Mouse (Mus musculus): ENCODE results near the gene Crip2. TPM values are rescaled to one million over a fixed set of nuclear protein-coding genes. Genes with fewer than 3 reads are reported as not detected.

Gene Crip2
- total RNA-seq (2021): 1,000 to 10,000 TPM; 1,189 to 1,285 TPM

DNA sequence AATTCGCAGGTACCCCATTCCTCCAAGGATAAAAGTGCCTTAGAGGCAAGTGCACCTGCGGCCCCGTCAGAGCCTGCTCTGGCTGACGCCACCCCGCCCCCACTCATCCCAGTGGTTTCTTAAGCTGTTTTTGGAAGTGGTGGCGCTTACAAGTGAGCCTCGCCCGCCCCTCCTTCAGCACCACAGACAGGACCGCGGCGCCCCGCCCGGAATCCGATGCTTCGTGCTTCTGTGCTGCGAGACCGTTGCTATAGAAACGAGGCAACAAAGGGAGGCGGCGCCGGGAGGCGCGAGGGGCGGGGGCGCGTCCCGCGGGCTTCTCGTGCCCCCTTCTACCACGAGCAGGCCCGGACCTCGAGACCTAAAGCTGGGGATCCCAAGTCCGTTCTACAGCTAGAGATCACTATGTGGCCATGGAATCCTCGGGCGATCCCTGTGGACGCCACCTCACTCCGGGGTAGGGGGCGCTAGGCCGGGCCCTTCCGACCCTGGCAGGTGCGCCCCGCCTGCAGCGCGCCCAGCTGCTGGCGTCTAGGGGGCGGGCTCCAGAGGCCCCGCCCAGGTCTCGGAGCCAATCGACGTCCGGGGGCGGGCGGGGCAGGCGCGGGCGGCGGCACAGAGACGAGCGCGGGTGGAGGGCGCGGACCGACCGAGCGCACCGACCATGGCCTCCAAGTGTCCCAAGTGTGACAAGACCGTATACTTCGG, at the start of gene Crip2:
TSS of gene Crip2 (plus strand) at position 329 of the 708 bp plus-strand sequence.
- peak; percentile 94 for DNase-seq

DNA sequence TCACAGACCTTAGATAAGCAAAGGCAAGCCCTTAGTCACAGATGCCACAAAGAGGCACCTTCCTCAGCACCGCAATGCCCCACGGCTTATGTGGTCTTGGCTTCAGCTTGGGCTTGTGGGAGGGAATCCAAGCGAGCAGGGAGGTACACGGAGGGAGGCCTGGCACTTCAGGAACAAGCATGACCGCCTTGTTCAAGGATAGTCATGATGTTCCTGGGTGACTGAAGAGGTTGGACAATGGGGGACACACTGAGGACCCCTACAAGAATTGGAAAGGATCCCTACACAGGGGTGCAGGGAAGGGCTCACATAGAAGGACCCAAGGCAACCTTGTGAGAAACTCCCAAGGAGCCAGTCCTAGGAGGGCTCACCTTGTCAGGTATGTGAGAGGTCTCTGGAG, 43.0 kb upstream of the Crip2 start:
- DNase-seq: no peak

DNA sequence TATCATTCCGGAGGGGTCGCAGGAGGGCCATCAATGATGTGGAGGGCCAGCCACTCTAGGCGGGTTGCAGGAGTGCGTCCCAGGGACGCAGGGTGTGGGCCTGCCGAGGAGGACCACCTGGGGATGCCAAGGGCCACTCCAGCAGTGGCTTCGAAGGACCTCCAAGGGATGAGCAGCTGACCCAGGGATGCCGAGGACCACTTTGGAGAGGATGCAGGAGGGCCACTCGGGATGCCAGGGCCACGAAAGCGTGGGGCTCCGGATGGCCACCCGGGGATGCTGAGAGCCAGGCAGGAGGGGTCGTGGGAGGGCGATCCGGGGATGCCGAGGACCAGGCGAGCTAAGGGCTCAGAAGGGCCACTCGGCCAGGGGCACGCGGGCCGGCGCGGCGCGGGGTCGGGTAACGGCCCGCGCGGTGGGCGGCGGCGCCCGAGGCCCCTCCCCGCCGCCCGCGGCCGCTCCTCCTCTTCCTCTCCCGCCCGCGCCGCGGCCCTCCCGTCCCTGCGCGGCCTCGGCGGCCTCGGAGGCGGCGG, 42.2 kb upstream of the Crip2 start, which contains the start of gene Mta1:
TSS of gene Mta1 (plus strand) at position 530 of the 533 bp plus-strand sequence.
- DNase-seq: peak; percentile 59

DNA sequence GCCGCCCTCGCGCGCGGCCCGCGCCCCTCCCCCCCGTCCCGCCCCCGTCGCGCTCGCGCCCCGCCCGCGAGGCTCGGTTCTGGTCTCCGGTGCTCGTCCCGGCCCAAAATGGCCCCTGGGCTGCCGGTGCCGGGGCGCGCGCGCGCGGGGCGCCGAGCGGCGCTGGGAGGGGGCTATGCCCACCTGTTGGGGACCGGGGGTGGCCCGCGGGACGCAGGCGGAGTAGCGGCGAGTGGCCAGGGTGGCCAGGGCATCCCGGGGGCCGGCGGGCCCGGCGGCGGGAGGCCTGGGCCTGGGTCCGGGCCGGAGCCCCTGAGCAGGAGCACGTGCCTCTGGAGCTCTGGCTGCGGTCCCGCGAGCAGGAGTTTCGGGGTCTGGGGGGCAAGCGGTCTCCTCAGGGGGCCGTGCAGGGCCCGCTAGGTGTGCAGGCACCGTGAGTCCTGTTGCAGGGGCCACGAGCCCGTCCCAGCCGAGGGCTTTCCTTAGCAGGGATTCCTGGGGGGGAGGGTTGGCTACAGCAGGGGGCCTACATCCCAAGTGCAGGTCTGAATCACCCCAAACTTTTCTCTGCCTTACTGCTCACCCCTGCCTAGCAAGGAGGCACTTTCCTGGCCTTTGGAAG, 41.4 kb upstream of the Crip2 start:
- DNase-seq: no peak

DNA sequence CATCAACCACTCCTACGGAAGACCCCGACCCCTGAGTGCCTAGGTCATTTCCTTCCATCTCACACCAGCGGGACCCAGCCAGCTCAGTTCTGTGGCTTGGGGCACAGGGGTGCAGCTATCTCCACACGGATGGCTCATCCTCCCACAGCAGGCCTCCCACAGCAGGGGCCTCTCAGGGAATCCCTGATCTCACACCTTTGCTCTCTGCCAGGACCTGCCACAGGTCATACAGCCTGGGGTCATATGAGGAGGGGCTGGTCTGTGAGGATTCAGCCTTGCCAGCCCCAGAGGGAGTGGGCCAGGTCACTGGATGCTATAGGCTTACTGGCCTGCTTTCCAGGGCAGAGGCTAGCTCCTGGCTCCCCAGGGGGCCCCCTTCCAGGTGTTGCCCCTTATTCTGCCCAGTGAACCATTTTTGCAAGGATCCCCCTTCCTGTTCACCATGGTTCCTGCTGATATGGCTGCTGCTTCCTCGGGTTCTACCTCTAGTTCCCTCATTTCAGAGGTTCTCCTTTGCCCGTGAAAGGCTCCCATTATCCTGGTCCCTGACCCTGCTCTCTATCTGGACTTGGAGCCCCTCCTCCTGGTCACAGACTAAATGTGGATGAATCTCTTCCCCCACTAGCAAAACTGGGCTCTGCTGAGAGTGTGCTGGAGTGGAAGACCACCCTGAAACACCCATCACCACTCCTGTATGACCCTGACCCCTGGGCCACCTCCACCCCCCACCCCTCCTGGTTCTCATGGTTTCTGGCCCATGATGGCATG, 40.4 kb upstream of the Crip2 start:
- DNase-seq: no peak

DNA sequence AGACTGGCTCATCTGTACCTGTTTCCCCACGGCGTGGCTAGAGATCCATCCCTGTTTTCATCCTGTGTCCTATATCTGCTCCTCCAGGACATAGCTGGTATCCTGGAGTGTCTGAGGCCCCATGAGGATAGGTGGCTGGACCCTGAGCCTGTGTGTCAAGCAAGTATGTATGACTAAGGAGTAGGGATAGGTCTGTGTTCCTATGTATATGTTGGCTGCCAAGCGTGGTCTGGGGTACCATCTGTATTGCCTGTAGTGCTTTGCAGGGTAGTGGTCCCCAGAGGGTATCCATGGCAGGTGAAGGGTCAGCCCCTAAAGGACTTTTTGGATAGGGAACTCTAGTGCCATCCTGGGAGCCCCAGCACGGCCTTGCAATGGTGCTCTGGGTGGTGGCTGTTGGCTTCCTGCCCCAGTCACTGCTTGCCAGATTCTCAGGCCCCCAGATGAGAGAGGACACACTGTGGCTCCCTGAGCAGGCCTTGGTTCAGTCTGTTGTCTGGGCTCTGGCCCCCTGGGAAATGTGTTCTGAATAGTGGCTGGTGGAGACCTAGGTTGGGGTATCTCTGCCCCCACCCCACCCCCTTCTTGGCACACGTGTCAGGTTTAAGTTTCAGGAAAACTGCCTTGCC, 39.5 kb upstream of the Crip2 start:
- DNase-seq: peak; percentile 70

DNA sequence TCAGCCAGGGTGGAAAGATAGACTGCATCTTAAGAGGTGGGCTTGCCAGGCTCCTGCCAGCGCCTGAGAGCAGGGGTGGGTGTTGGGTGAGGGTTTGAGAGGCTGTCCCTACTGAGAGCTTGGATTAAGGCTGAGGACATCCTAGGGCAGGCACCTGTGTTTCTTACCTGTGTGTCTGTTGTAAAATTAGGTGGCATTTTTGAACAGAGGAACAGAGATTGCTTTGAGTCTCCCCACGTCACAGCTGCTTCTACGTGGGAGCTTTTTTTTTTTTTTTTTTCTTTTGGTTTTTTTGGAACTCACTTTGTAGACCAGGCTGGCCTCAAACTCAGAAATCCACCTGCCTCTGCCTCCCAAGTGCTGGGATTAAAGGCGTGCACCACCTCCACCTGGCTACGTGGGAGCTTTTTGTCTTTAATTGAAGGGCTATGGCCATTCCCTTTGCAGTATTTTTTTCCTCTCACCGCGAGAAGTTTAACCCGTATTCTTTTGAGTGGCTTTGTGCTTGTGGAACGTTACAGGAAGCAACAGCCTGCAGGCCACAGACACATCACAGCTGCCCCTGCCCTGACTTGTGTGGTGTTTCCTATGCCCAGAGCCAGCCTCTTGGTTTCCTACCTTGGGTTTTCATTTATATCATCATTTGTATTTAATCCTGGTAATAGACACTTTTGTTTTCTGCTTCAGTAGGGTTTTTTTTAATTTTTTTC, 38.6 kb upstream of the Crip2 start:
- DNase-seq: no peak

DNA sequence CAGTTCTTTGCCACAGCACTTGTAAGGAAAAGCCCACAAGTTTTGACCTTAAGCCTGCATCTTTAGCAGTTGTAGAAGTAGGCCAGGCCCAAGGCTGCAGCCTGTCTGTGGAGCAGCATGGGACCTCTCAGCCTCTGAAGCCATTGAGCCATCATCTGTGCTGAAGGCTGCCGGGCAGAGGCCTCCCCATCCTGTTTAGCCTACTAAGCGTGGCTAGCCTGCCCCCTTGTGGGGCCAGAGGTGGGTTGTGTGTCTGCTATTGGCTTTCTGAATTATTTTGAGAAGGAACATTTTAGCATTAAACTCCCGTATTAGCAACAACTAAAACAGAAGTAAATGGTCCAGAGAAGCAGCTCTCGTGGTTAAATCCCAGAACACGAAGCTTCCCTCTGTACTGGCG, 37.6 kb upstream of the Crip2 start:
- peak; percentile 72 for DNase-seq

DNA sequence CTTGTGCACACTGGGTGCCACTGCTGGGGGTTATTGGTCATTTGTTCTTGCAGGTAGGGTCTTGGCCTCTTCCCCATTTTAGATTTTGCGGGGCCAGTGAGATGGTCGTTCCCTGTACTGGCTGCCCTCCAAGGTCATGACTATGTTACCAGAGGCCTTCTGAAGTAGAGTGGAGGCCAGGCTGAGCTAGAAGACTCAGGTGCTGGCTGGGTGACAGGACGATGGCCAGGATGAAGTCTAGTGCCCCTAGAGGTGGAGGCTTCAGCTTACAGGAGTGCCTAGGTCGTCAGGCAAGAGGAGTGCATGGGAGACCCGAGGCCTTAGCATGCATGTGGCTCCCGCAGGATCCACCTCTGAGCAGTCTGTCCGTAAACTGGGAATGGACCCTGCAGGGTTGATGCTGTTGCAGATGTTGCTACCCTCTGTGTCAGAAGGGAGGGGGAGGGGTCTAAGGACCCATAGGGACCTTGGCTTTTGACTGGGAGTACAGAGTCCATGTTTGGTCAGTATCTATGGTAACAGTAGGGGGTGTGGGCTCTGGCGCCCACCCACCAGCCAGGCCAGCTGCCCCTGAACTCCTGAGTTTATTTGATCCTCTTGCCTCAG, 36.1 kb upstream of the Crip2 start:
- no peak for DNase-seq

DNA sequence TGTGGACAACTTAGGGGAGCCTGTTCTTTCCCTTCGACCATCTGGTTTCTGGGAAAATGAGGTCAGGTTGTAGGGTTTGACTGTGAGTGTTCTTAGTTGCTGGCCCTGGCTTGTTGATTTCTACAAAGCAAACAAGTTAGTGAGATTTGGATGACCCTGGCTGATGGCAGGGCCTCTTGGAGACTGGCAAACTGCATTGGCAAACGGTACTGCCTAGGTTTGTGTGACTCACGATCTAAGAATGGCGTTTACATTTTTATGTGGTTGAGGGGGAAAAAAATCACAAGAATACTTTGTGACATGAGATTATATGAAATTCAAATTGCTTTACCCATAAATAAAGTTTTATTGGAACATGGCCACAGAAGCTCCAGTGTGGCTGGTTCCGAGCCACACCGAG, 33.6 kb upstream of the Crip2 start:
- DNase-seq: no peak

DNA sequence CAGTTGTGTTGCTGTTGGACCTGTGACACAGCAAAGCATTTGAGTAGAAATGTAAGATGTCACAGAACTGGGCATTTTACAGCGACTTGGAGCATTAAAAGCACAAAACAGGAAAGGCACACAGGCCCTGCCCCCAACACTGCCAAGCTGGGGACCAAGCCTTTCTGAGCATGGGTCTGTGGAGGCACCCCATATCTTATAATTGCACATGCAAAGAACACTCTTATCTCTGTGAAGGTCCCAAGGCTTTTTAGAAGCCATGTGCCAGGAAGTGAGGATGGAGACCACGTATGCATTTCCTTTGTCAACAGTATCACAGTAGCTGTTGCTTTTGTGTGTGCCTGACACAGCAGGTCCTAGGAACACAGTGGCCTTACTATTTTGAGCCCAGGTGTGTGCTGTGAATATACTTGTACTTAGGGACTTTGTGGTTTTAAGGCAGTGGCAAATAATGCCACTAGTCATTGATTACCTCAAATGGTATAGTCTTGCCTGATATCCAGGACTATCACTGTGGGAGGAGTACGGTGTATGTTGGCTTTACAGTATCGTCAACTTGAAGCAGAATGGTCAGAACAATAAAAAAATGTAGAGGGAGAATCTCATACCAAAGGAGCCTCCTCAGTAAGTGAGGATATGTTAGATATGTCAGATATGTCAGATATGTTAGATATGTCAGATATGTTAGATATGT, 32.5 kb upstream of the Crip2 start:
- DNase-seq: no peak

DNA sequence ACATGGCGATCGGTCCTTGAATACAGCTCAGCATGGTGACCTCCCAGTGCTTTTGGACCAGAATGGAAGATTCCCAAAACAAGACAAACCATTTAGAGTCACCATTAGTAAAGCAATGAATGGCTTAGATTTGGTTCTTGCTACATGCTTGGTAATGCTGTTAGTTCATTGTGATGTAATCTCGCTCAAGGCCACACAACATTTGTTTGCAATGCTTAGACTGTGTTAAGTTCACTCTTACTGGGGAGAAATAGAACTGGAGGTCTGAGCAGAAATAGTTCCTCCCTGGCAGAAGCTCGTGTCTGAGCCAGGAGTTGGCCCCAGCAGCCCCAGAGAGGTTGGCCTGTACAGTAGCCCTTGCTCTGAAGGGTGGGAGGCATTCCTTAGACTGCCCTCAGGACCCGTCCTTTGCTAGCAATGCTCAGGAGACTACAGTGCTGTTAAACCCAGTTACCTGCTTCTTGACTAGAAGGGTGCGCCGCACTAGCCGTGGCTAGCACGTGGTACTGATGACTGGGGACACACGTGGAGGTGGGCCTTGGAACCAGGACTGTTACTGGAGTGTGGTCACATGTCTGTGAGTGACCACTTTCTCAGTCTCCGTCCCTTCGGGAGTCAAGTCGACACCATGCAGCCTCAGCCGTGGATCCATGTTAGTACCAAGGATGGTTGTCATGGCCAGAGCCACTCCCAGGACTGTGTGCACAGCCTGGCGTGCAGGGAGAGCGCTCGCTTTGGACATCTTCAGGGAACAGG, 31.3 kb upstream of the Crip2 start:
- no peak for DNase-seq

DNA sequence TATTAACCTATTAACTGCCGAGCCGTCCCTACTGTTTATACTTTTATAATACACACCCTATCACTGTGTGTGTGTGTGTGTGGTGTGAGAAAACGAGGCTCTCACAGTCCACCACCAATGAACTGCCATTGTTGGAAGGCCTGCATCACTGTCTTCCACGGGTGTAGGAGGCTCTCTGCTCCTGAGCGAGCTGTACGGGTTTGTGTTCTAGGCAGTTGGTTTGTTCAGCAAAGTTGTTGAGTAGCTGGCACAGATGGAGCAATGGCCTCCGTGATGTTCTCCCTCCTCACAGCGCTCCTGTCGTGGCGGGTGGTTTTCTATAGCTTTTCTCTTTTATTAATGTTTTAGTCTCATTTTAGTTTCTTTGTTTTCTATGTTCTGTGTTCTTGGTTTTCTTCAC, 30.2 kb upstream of the Crip2 start:
- no peak for DNase-seq

DNA sequence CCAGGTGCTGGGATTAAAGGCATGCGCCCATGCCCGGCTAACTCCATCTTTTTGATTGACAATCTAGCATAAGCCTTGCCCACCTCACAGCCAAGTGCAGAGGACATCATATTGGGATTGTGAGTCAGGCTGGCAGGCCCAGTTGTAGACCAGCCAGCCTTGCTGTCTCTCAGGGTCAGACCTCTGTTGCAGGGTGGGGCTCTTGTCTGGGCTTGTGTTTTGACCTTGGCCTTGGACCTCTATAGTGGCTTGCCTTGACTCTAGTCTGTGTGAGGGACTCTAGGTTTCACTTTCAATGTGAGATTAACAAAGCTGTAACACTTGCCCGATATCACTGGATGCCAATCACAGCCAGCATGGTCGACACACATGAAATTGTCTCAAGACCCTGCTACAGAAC, 25.9 kb upstream of the Crip2 start:
- DNase-seq: no peak

DNA sequence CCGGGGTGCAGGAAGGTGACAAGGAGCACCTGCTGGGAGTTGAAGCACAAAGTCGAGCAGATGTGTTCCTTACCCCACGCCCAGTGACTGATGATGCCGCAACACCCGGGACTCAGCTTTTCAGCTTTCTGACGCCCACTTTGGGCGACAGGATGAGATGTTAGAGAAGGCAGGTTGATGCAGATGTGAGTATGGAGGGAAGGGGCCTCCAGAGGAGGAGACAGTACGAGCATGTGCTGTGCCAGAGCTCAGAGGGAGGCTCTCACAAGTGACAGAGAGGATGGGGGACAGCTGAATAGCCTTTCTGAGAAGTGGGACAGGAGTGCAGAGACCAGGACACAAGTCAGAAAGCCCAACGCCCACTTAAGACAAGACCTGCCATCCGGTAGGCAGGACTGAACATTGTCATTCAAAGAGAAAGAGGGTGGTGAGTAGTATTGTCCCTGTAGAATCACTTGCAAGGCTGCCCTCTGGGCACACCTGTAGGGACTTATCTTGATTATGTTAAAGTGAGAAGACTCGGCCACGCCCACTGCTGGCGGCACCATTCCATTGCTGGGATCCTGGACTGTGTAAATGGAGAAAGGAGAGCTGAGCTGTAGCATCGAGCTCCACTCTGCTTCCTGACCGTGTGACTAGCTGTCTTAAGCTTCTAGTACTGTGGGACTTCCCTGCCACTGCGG, 25.0 kb upstream of the Crip2 start:
- no peak for DNase-seq

DNA sequence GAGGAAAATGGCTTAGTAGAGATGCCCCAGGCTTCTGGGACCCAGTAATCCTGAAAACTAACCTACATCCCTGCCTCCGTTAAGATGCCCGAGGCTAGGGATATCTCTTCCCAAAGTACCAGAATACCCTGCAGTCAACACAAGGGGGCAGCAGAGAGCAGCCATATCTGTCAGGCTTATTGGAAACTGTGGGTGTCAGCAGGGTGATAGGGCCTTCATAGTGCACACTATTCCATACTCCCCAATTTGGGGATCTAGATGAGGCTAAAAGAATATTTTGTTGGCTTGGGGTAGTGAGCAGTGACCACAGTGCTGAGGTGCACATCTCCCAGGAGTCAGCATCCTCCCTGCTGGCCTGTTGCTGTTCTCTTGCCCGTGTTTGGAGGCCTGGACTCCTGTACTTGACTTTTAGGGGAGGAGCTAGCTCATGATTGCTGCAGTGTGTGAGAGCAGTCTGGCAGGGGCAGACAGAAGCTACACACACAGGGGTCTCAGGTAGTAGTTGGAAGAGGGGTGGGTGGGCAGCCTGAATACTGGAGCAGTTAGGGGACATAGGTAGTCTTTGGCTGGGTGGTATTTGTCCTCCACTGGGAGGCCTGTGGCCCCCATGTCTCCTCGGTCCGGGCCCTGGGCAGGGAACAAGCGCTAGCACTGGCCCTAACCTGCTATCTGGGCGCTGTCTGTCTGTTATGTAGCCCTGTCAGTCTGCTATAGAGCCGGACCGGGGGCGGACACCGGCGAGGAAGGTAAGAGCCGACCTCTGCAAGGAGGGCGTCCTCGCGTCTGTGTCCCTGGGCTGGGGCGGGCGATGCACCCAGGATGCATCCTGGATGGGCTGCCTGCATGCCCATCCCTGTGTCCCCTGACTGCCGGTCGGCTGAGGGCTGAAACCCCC, 20.3 kb upstream of the Crip2 start:
- peak; percentile 92 for DNase-seq

DNA sequence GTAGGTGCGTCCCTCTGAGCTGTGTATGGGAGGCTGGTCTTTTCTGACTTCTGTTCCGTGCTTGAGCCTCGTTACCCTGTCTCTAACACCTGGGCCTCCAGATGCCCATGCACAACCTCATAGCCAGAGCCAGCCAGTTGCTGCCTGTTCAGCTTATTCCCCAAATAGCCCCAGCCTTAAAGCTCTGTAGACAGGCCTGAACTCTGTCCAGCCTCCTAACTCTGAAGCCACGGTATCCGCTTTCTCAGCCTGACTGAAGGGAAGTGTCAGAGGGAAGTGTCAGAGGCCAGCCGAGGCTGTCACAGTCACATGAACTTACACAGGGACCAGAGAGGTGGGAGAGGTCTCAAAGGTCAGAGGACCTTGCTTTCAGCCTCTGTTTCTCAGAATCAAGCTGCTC, 15.3 kb upstream of the Crip2 start:
- DNase-seq: peak; percentile 14

DNA sequence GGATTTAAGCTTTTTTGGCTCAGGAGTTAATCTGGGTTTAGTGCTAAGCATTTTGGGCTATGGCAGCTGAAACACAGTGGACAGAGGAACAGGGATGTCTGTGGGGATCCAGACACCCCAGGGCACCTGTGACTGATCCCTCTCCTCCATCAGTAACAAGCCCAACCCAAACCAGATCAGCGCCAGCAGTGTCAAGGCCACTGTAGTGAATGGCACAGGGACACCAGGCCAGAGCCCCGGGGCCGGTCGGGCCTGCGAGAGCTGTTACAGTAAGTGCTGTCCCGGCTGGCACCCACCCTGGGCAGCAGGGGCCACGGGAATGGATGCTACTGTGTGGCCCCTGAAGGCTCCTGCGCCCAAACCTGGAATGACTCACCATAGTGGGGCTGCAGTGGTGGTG, 9.3 kb upstream of the Crip2 start:
- no peak for DNase-seq

DNA sequence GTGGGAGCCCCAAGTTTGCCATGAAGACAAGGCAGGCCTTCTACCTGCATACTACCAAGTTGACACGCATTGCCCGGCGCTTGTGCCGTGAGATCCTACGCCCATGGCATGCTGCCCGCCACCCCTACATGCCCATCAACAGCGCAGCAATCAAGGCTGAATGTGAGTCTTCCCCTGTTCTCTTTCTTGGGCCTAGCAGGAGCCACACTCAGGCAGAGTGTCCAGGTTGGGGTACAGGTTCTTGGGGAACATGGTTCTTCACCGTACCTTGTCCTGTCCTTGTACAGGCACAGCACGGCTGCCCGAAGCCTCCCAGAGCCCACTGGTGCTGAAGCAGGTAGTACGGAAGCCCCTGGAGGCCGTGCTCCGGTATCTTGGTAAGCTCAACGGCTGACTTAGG, 8.4 kb upstream of the Crip2 start:
- DNase-seq: no peak
